Mouse (Mus musculus): ENCODE results near the gene Chtf18. TPM values are rescaled to one million over a fixed set of nuclear protein-coding genes. Genes with fewer than 3 reads are reported as not detected.
"Not testable (repeated sequence)": the region's sequence is repeated elsewhere in the genome, so short reads cannot be mapped to it uniquely, and the experiment has no call there.

Gene Chtf18
- total and polyA plus RNA-seq, 2 experiments, result 0.18 to 0.31 TPM

- WGBS, result 73% methylated on average over 9 of the region's 9 CpGs
- Histone ChIP-seq H3K9ac (ENCODE audit: low read depth, low read length) (no peak overlapping the region), H3K27me3 (ENCODE audit: control insufficient read depth, insufficient read depth, low read length) (no peaks in the 10 kb centered on the region), H3K4me1 (ENCODE audit: control insufficient read depth, insufficient read depth, low read length) (no peaks in the 10 kb centered on the region), H3K79me2 (ENCODE audit: control insufficient read depth, insufficient read depth, low read length) (no peaks in the 10 kb centered on the region), H3K4me3 (ENCODE audit: insufficient read depth, low read depth, low read length) (no peak overlapping the region), H3K36me3 (ENCODE audit: control insufficient read depth, insufficient read depth, low read length) (no peaks in the 10 kb centered on the region), H3K27ac (replicated peaks; ENCODE audit: insufficient read depth, low read depth, low read length) (no peak overlapping the region)
- no peak for DNase-seq (ENCODE audit: extremely low read depth, low read depth, low spot score)
- TF ChIP-seq CTCF (IDR thresholded peaks at IDR 0.05; ENCODE audit: low read depth, low read length), result no peak
- TF ChIP-seq POLR2A (IDR thresholded peaks at IDR 0.05; ENCODE audit: extremely low read depth, insufficient read depth, low read length), result no peak
Observed at GRCm38 (mm10) chr17:25743831-25744230, 16.6 kb upstream of the Chtf18 start.

GRCm38 (mm10) chr17:25741471-25741870 is 14.3 kb upstream of the Chtf18 start:
- not testable (repeated sequence) for H3K27ac ChIP-seq (replicated peaks; ENCODE audit: insufficient read depth, low read depth, low read length); H3K4me1 ChIP-seq (ENCODE audit: control insufficient read depth, insufficient read depth, low read length); H3K79me2 ChIP-seq (ENCODE audit: control insufficient read depth, insufficient read depth, low read length); DNase-seq (ENCODE audit: extremely low read depth, low read depth, low spot score); H3K4me3 ChIP-seq (ENCODE audit: insufficient read depth, low read depth, low read length); H3K36me3 ChIP-seq (ENCODE audit: control insufficient read depth, insufficient read depth, low read length); H3K9ac ChIP-seq (ENCODE audit: low read depth, low read length); H3K27me3 ChIP-seq (ENCODE audit: control insufficient read depth, insufficient read depth, low read length)
- WGBS, result 69% methylated on average over 12 of the region's 12 CpGs

GRCm38 (mm10) chr17:25738861-25739260 is 11.6 kb upstream of the Chtf18 start:
- TF ChIP-seq CTCF (IDR thresholded peaks at IDR 0.05; ENCODE audit: low read depth, low read length), result no peak
- no peak for TF ChIP-seq POLR2A (IDR thresholded peaks at IDR 0.05; ENCODE audit: extremely low read depth, insufficient read depth, low read length)
- no peaks in the 10 kb centered on the region for H3K27me3 ChIP-seq (ENCODE audit: control insufficient read depth, insufficient read depth, low read length)
- H3K4me3 ChIP-seq (ENCODE audit: insufficient read depth, low read depth, low read length), result no peak overlapping the region
- H3K79me2 ChIP-seq (ENCODE audit: control insufficient read depth, insufficient read depth, low read length), result no peaks in the 10 kb centered on the region
- H3K27ac ChIP-seq (replicated peaks; ENCODE audit: insufficient read depth, low read depth, low read length), result no peak overlapping the region
- DNase-seq (ENCODE audit: extremely low read depth, low read depth, low spot score), result no peak
- no peaks in the 10 kb centered on the region for H3K36me3 ChIP-seq (ENCODE audit: control insufficient read depth, insufficient read depth, low read length)
- WGBS, result 78% methylated on average over 7 of the region's 7 CpGs
- no peaks in the 10 kb centered on the region for H3K4me1 ChIP-seq (ENCODE audit: control insufficient read depth, insufficient read depth, low read length)
- H3K9ac ChIP-seq (ENCODE audit: low read depth, low read length), result no peak overlapping the region

- TF ChIP-seq CTCF (IDR thresholded peaks at IDR 0.05; ENCODE audit: low read depth, low read length) (no peak), POLR2A (IDR thresholded peaks at IDR 0.05; ENCODE audit: extremely low read depth, insufficient read depth, low read length) (no peak)
- no peak for DNase-seq (ENCODE audit: extremely low read depth, low read depth, low spot score)
- Histone ChIP-seq H3K79me2 (ENCODE audit: control insufficient read depth, insufficient read depth, low read length) (no peaks in the 10 kb centered on the region), H3K27ac (replicated peaks; ENCODE audit: insufficient read depth, low read depth, low read length) (no peak within 1 kb of the TSS), H3K4me1 (ENCODE audit: control insufficient read depth, insufficient read depth, low read length) (no peaks in the 10 kb centered on the region), H3K4me3 (ENCODE audit: insufficient read depth, low read depth, low read length) (no peak within 1 kb of the TSS), H3K9ac (ENCODE audit: low read depth, low read length) (no peak within 1 kb of the TSS), H3K27me3 (ENCODE audit: control insufficient read depth, insufficient read depth, low read length) (no peaks in the 10 kb centered on the region), H3K36me3 (ENCODE audit: control insufficient read depth, insufficient read depth, low read length) (no peaks in the 10 kb centered on the region)
- WGBS, result 85% methylated on average over 3 of the region's 3 CpGs
Observed at GRCm38 (mm10) chr17:25735745-25736144, 8.5 kb upstream of the Chtf18 start, which contains the start of gene Mslnl. TSS of gene Mslnl (plus strand) at chr17:25736042.

GRCm38 (mm10) chr17:25735246-25735645 is 8.0 kb upstream of the Chtf18 start:
- WGBS, result 85% methylated on average over 5 of the region's 5 CpGs
- no peaks in the 10 kb centered on the region for H3K4me1 ChIP-seq (ENCODE audit: control insufficient read depth, insufficient read depth, low read length)
- DNase-seq (ENCODE audit: extremely low read depth, low read depth, low spot score), result no peak
- H3K79me2 ChIP-seq (ENCODE audit: control insufficient read depth, insufficient read depth, low read length), result no peaks in the 10 kb centered on the region
- H3K27ac ChIP-seq (replicated peaks; ENCODE audit: insufficient read depth, low read depth, low read length), result no peak overlapping the region
- H3K9ac ChIP-seq (ENCODE audit: low read depth, low read length), result no peak overlapping the region
- TF ChIP-seq CTCF (IDR thresholded peaks at IDR 0.05; ENCODE audit: low read depth, low read length) (no peak), POLR2A (IDR thresholded peaks at IDR 0.05; ENCODE audit: extremely low read depth, insufficient read depth, low read length) (no peak)
- no peaks in the 10 kb centered on the region for H3K27me3 ChIP-seq (ENCODE audit: control insufficient read depth, insufficient read depth, low read length)
- no peaks in the 10 kb centered on the region for H3K36me3 ChIP-seq (ENCODE audit: control insufficient read depth, insufficient read depth, low read length)
- no peak overlapping the region for H3K4me3 ChIP-seq (ENCODE audit: insufficient read depth, low read depth, low read length)

GRCm38 (mm10) chr17:25732082-25732481 is 4.9 kb upstream of the Chtf18 start:
- no peaks in the 10 kb centered on the region for H3K36me3 ChIP-seq (ENCODE audit: control insufficient read depth, insufficient read depth, low read length)
- no peak overlapping the region for H3K9ac ChIP-seq (ENCODE audit: low read depth, low read length)
- no peak overlapping the region for H3K4me3 ChIP-seq (ENCODE audit: insufficient read depth, low read depth, low read length)
- peak; percentile 61 for DNase-seq (ENCODE audit: extremely low read depth, low read depth, low spot score)
- H3K4me1 ChIP-seq (ENCODE audit: control insufficient read depth, insufficient read depth, low read length), result no peaks in the 10 kb centered on the region; the same call in 1 of the 2 replicates
- H3K27ac ChIP-seq (replicated peaks; ENCODE audit: insufficient read depth, low read depth, low read length), result no peak overlapping the region
- WGBS, result 13% methylated on average over 2 of the region's 2 CpGs
- peak; percentile 95 for TF ChIP-seq CTCF (IDR thresholded peaks at IDR 0.05; ENCODE audit: low read depth, low read length)
- TF ChIP-seq POLR2A (IDR thresholded peaks at IDR 0.05; ENCODE audit: extremely low read depth, insufficient read depth, low read length), result no peak
- no peaks in the 10 kb centered on the region for H3K27me3 ChIP-seq (ENCODE audit: control insufficient read depth, insufficient read depth, low read length)
- H3K79me2 ChIP-seq (ENCODE audit: control insufficient read depth, insufficient read depth, low read length), result no peaks in the 10 kb centered on the region

Data from liver, adult 2 months (tissue).